8 mouse cellular contexts compared by ENCODE assay signal in genomic region chr5:138084507-138084906, GRCm38 (mm10). TPM values are rescaled to one million over a fixed set of nuclear protein-coding genes. Genes with fewer than 3 reads are reported as not detected.
DNase-seq lines count a peak whose midpoint lies in the region; ATAC-seq lines count a peak whose summit lies in the region.

No protein-coding gene starts in this region.

- H3K9me3 ChIP-seq in kidney, embryonic 14.5 days (ENCODE audit: control insufficient read depth, low read length), result no peaks in the 10 kb centered on the region
- H3K9me3 ChIP-seq in embryonic facial prominence, embryonic 10.5 days, result no peaks in the 10 kb centered on the region
- H3K9me3 ChIP-seq in hindbrain, embryonic 16.5 days (ENCODE audit: control insufficient read depth, low read length), result no peaks in the 10 kb centered on the region
- no peaks in the 10 kb centered on the region for H3K9me3 ChIP-seq in midbrain, embryonic 14.5 days (ENCODE audit: control insufficient read depth, low read length)

- DNase-seq in kidney, postnatal 4 days, result no peak
- no peak for DNase-seq in embryonic facial prominence, embryonic 10.5 days (ENCODE audit: low spot score)
- DNase-seq in midbrain, embryonic 14.5 days, result peak; percentile 20
- DNase-seq in frontal cortex, postnatal 10 days (ENCODE audit: low spot score in 2 of 2), result no peak
- no peak for DNase-seq in thymus, postnatal 0 days (ENCODE audit: low spot score)
- no peak for DNase-seq in lung, postnatal 14 days

- 44% methylated on average over 2 of the region's 2 CpGs for WGBS in kidney, embryonic 14.5 days
- WGBS in embryonic facial prominence, embryonic 10.5 days, result 68% methylated on average over 2 of the region's 2 CpGs
- WGBS in hindbrain, embryonic 16.5 days, result 72% methylated on average over 2 of the region's 2 CpGs
- WGBS in midbrain, embryonic 14.5 days, result 70% methylated on average over 2 of the region's 2 CpGs

- peaks cover 18% of the 10 kb centered on the region; the same call in 1 of the 2 replicates for H3K36me3 ChIP-seq in kidney, embryonic 14.5 days (ENCODE audit: control insufficient read depth, insufficient read depth, low read length)
- H3K36me3 ChIP-seq in embryonic facial prominence, embryonic 10.5 days (replicated peaks), result peaks cover 25% of the 10 kb centered on the region
- 0 out of 2 replicates have a peak, but pooled peaks cover 4% of the 10 kb centered on the region for H3K36me3 ChIP-seq in hindbrain, embryonic 16.5 days (ENCODE audit: control insufficient read depth, insufficient read depth, low read length)
- peaks cover 13% of the 10 kb centered on the region for H3K36me3 ChIP-seq in midbrain, embryonic 14.5 days (ENCODE audit: control insufficient read depth, insufficient read depth, low read length)

- no peaks in the 10 kb centered on the region for H3K27me3 ChIP-seq in kidney, embryonic 14.5 days (ENCODE audit: control insufficient read depth, insufficient read depth, low read length)
- H3K27me3 ChIP-seq in embryonic facial prominence, embryonic 10.5 days (replicated peaks; ENCODE audit: low read depth, poor library complexity, severe bottlenecking), result no peaks in the 10 kb centered on the region
- no peaks in the 10 kb centered on the region for H3K27me3 ChIP-seq in hindbrain, embryonic 16.5 days (replicated peaks; ENCODE audit: control insufficient read depth, insufficient read depth, low read length)
- H3K27me3 ChIP-seq in midbrain, embryonic 14.5 days (ENCODE audit: control insufficient read depth, insufficient read depth, low read length), result no peaks in the 10 kb centered on the region

- H3K4me3 ChIP-seq in kidney, embryonic 14.5 days (ENCODE audit: low read length), result peak overlapping the region; percentile 93
- peak overlapping the region; percentile 95 for H3K4me3 ChIP-seq in embryonic facial prominence, embryonic 10.5 days
- peak overlapping the region; percentile 100 for H3K4me3 ChIP-seq in hindbrain, embryonic 16.5 days (ENCODE audit: low read length)
- peak overlapping the region; percentile 96; the same call in 1 of the 2 replicates for H3K4me3 ChIP-seq in midbrain, embryonic 14.5 days (replicated peaks; ENCODE audit: low read depth, low read length)

- no peak overlapping the region for H3K27ac ChIP-seq in kidney, embryonic 14.5 days (ENCODE audit: low read depth, low read length)
- peak overlapping the region; percentile 99 for H3K27ac ChIP-seq in embryonic facial prominence, embryonic 10.5 days (replicated peaks)
- H3K27ac ChIP-seq in hindbrain, embryonic 16.5 days (ENCODE audit: low read depth, low read length), result no peak overlapping the region; the same call in 1 of the 2 replicates
- H3K27ac ChIP-seq in midbrain, embryonic 14.5 days (replicated peaks; ENCODE audit: low read depth, low read length), result no peak overlapping the region

- H3K9ac ChIP-seq in kidney, embryonic 14.5 days (ENCODE audit: low read depth, low read length), result no peak overlapping the region
- H3K9ac ChIP-seq in hindbrain, embryonic 16.5 days (ENCODE audit: low read depth, low read length), result peak overlapping the region; percentile 99
- peak overlapping the region; percentile 99; the same call in 1 of the 2 replicates for H3K9ac ChIP-seq in midbrain, embryonic 14.5 days (replicated peaks; ENCODE audit: low read length)

- peak overlapping the region; percentile 39 for H3K4me2 ChIP-seq in kidney, embryonic 14.5 days (replicated peaks; ENCODE audit: low read depth, low read length)
- peak overlapping the region; percentile 56 for H3K4me2 ChIP-seq in hindbrain, embryonic 16.5 days (ENCODE audit: low read length)
- H3K4me2 ChIP-seq in midbrain, embryonic 14.5 days (ENCODE audit: low read length), result peak overlapping the region; percentile 86

- peaks cover 21% of the 10 kb centered on the region for H3K4me1 ChIP-seq in kidney, embryonic 14.5 days (ENCODE audit: control insufficient read depth, insufficient read depth, low read length)
- peaks cover 11% of the 10 kb centered on the region for H3K4me1 ChIP-seq in embryonic facial prominence, embryonic 10.5 days
- H3K4me1 ChIP-seq in hindbrain, embryonic 16.5 days (ENCODE audit: control insufficient read depth, insufficient read depth, low read depth, low read length), result peaks cover 17% of the 10 kb centered on the region
- H3K4me1 ChIP-seq in midbrain, embryonic 14.5 days (ENCODE audit: control insufficient read depth, insufficient read depth, low read length), result peaks cover 23% of the 10 kb centered on the region

- peak; percentile 21; the same call in 1 of the 2 replicates for ATAC-seq in kidney, embryonic 14.5 days (ENCODE audit: low FRiP score, low TSS enrichment)
- ATAC-seq in hindbrain, embryonic 16.5 days, result peak; percentile 41; the same call in 1 of the 2 replicates
- ATAC-seq in midbrain, embryonic 14.5 days (ENCODE audit: low FRiP score, low TSS enrichment), result no peak; the same call in 1 of the 2 replicates

RNA-seq across cellular contexts. Expression of gene Zkscan1, which starts 0.4 kb away (rescaled TPM):
- 16.5 and 33.7 TPM in 2 replicates for polyA plus RNA-seq in kidney, embryonic 14.5 days (2014; fragmentation: Nextera tagmentation; extraction: Ambion mirVana)
- polyA plus RNA-seq in embryonic facial prominence, embryonic 10.5 days (2016; fragmentation: Nextera tagmentation; extraction: Ambion mirVana), result 28.2 and 30.0 TPM in 2 replicates
- polyA plus RNA-seq in hindbrain, embryonic 16.5 days (2015; fragmentation: Nextera tagmentation; extraction: Ambion mirVana), result 15.9 and 20.5 TPM in 2 replicates
- 28.8 and 42.3 TPM in 2 replicates for polyA plus RNA-seq in midbrain, embryonic 14.5 days (2014; fragmentation: Nextera tagmentation; extraction: Ambion mirVana)
- polyA plus RNA-seq in thymus, postnatal 0 days (2015; fragmentation: Nextera tagmentation; extraction: Ambion mirVana), result 8.5 and 8.6 TPM in 2 replicates

RNA-seq across cellular contexts. Expression of gene Smok3c, which starts 31.5 kb away (rescaled TPM):
- polyA plus RNA-seq in kidney, embryonic 14.5 days (2014; fragmentation: Nextera tagmentation; extraction: Ambion mirVana), result not detected in 2 replicates
- polyA plus RNA-seq in embryonic facial prominence, embryonic 10.5 days (2016; fragmentation: Nextera tagmentation; extraction: Ambion mirVana), result not detected in 2 replicates
- not detected in 2 replicates for polyA plus RNA-seq in hindbrain, embryonic 16.5 days (2015; fragmentation: Nextera tagmentation; extraction: Ambion mirVana)
- not detected in 2 replicates for polyA plus RNA-seq in midbrain, embryonic 14.5 days (2014; fragmentation: Nextera tagmentation; extraction: Ambion mirVana)
- not detected in 2 replicates for polyA plus RNA-seq in thymus, postnatal 0 days (2015; fragmentation: Nextera tagmentation; extraction: Ambion mirVana)

RNA-seq across cellular contexts. Expression of gene Zscan21, which starts 32.2 kb away (rescaled TPM):
- polyA plus RNA-seq in kidney, embryonic 14.5 days (2014; fragmentation: Nextera tagmentation; extraction: Ambion mirVana), result 52.6 and 65.1 TPM in 2 replicates
- polyA plus RNA-seq in embryonic facial prominence, embryonic 10.5 days (2016; fragmentation: Nextera tagmentation; extraction: Ambion mirVana), result 96.5 and 97.0 TPM in 2 replicates
- polyA plus RNA-seq in hindbrain, embryonic 16.5 days (2015; fragmentation: Nextera tagmentation; extraction: Ambion mirVana), result 79.0 and 82.3 TPM in 2 replicates
- polyA plus RNA-seq in midbrain, embryonic 14.5 days (2014; fragmentation: Nextera tagmentation; extraction: Ambion mirVana), result 94.0 and 113 TPM in 2 replicates
- polyA plus RNA-seq in thymus, postnatal 0 days (2015; fragmentation: Nextera tagmentation; extraction: Ambion mirVana), result 39.4 and 40.9 TPM in 2 replicates
